Mouse (Mus musculus): ENCODE results near the gene Thsd7b.

DNA sequence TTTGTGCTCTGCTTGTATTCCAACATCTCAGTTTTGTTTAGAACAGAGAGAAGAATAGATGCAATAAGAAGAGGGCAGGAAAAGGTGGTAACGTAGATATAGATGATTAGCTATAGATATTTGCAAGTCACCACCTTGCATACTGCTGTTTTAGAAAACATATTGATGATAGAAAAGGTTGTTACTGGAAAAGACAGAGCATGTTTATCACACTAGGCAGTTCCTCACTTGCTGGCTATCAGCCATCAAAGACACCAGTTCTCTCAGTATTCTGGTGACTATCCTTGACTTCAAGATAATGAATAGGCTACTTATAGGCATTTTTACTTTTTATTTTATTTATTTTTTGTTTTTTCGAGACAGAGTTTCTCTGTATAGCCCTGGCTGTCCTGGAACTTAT is 717.7 kb downstream of the Thsd7b start:
- TF ChIP-seq GATA1 (IDR thresholded peaks at IDR 0.05; ENCODE audit: borderline replicate concordance, low read length) (no peak), FLI1 (IDR thresholded peaks at IDR 0.05; ENCODE audit: low read length) (no peak)
